Mouse (Mus musculus): ENCODE data around the gene 0610010K14Rik. TPM values are rescaled to one million over a fixed set of nuclear protein-coding genes. Genes with fewer than 3 reads are reported as not detected.

The 0610010K14Rik gene
- polyA plus RNA-seq, 1 experiment from 2014 or later, result 173 TPM

GRCm38 (mm10) chr11:70220731-70221602 is 16.7 kb downstream of the 0610010K14Rik start, which contains the start of gene Slc16a13:
Gene Slc16a13, minus strand, starts transcription at chr11:70221064.
- Histone ChIP-seq H3K36me3 (replicated peaks) (0 out of 2 replicates have a peak, but pooled peaks cover 6% of the 10 kb centered on the region), H3K4me3 (peak within 1 kb of the TSS; percentile 58), H3K9ac (peak within 1 kb of the TSS; percentile 78), H3K4me1 (peaks cover 37% of the 10 kb centered on the region), H3K9me3 (no peaks in the 10 kb centered on the region), H3K27me3 (replicated peaks) (peaks cover 21% of the 10 kb centered on the region), H3K4me2 (peak within 1 kb of the TSS; percentile 88), H3K27ac (peak within 1 kb of the TSS; percentile 89)
- peak; percentile 96 for ATAC-seq (replicated peaks)
- WGBS, result under 1% methylated on average over 28 of the region's 28 CpGs

GRCm38 (mm10) chr11:70220323-70220722 is 17.4 kb downstream of the 0610010K14Rik start:
- 0 out of 2 replicates have a peak, but pooled peaks cover 6% of the 10 kb centered on the region for H3K36me3 ChIP-seq (replicated peaks)
- peak overlapping the region; percentile 88 for H3K4me2 ChIP-seq
- no peak for ATAC-seq (replicated peaks)
- H3K4me3 ChIP-seq, result peak overlapping the region; percentile 58
- under 1% methylated on average over 24 of the region's 24 CpGs for WGBS
- H3K4me1 ChIP-seq, result peaks cover 36% of the 10 kb centered on the region
- peaks cover 21% of the 10 kb centered on the region for H3K27me3 ChIP-seq (replicated peaks)
- peak overlapping the region; percentile 78 for H3K9ac ChIP-seq
- H3K27ac ChIP-seq, result peak overlapping the region; percentile 89
- H3K9me3 ChIP-seq, result no peaks in the 10 kb centered on the region

- Histone ChIP-seq H3K4me2 (peak overlapping the region; percentile 88), H3K27ac (peak overlapping the region; percentile 89), H3K9ac (peak overlapping the region; percentile 78), H3K9me3 (no peaks in the 10 kb centered on the region), H3K4me1 (peaks cover 37% of the 10 kb centered on the region), H3K27me3 (replicated peaks) (peaks cover 24% of the 10 kb centered on the region), H3K4me3 (peak overlapping the region; percentile 58), H3K36me3 (replicated peaks) (0 out of 2 replicates have a peak, but pooled peaks cover 6% of the 10 kb centered on the region)
- ATAC-seq (replicated peaks), result no peak
- 52% methylated on average over 7 of the region's 7 CpGs for WGBS
Observed at GRCm38 (mm10) chr11:70219873-70220272, 17.8 kb downstream of the 0610010K14Rik start.

GRCm38 (mm10) chr11:70218741-70219470 is 18.8 kb downstream of the 0610010K14Rik start:
- WGBS, result 88% methylated on average over 15 of the region's 15 CpGs
- Histone ChIP-seq H3K4me1 (peaks cover 46% of the 10 kb centered on the region), H3K9me3 (no peaks in the 10 kb centered on the region), H3K27ac (no peak overlapping the region), H3K27me3 (replicated peaks) (peaks cover 30% of the 10 kb centered on the region), H3K36me3 (replicated peaks) (0 out of 2 replicates have a peak, but pooled peaks cover 6% of the 10 kb centered on the region), H3K4me2 (peak overlapping the region; percentile 88), H3K4me3 (peak overlapping the region; percentile 58), H3K9ac (no peak overlapping the region)
- no peak for ATAC-seq (replicated peaks)

GRCm38 (mm10) chr11:70218039-70218438 is 19.7 kb downstream of the 0610010K14Rik start:
- no peak overlapping the region for H3K27ac ChIP-seq
- no peak overlapping the region for H3K9ac ChIP-seq
- H3K4me2 ChIP-seq, result no peak overlapping the region
- H3K9me3 ChIP-seq, result no peaks in the 10 kb centered on the region
- WGBS, result 92% methylated on average over 4 of the region's 4 CpGs
- H3K4me3 ChIP-seq, result no peak overlapping the region
- ATAC-seq (replicated peaks), result no peak
- 0 out of 2 replicates have a peak, but pooled peaks cover 6% of the 10 kb centered on the region for H3K36me3 ChIP-seq (replicated peaks)
- H3K27me3 ChIP-seq (replicated peaks), result peaks cover 34% of the 10 kb centered on the region
- peaks cover 54% of the 10 kb centered on the region for H3K4me1 ChIP-seq

- H3K9ac ChIP-seq, result no peak overlapping the region
- peaks cover 38% of the 10 kb centered on the region for H3K27me3 ChIP-seq (replicated peaks)
- H3K27ac ChIP-seq, result no peak overlapping the region
- H3K4me2 ChIP-seq, result no peak overlapping the region
- 0 out of 2 replicates have a peak, but pooled peaks cover 6% of the 10 kb centered on the region for H3K36me3 ChIP-seq (replicated peaks)
- no peaks in the 10 kb centered on the region for H3K9me3 ChIP-seq
- peaks cover 48% of the 10 kb centered on the region for H3K4me1 ChIP-seq
- 48% methylated on average over 3 of the region's 3 CpGs for WGBS
- no peak overlapping the region for H3K4me3 ChIP-seq
- no peak for ATAC-seq (replicated peaks)
Observed at GRCm38 (mm10) chr11:70216103-70216502, 21.6 kb downstream of the 0610010K14Rik start.

GRCm38 (mm10) chr11:70215301-70215700 is 22.4 kb downstream of the 0610010K14Rik start:
- Histone ChIP-seq H3K27ac (no peak overlapping the region), H3K4me2 (peak overlapping the region; percentile 59; the same call in 1 of the 2 replicates), H3K4me1 (peaks cover 47% of the 10 kb centered on the region), H3K9me3 (no peaks in the 10 kb centered on the region), H3K4me3 (no peak overlapping the region), H3K27me3 (replicated peaks) (peaks cover 38% of the 10 kb centered on the region), H3K36me3 (replicated peaks) (0 out of 2 replicates have a peak, but pooled peaks cover 6% of the 10 kb centered on the region), H3K9ac (no peak overlapping the region)
- 8% methylated on average over 22 of the region's 22 CpGs for WGBS
- no peak for ATAC-seq (replicated peaks)

- Histone ChIP-seq H3K4me2 (peak overlapping the region; percentile 59), H3K27me3 (replicated peaks) (peaks cover 38% of the 10 kb centered on the region), H3K9ac (no peak overlapping the region), H3K27ac (no peak overlapping the region), H3K9me3 (no peaks in the 10 kb centered on the region), H3K4me1 (peaks cover 43% of the 10 kb centered on the region), H3K4me3 (peak overlapping the region; percentile 33), H3K36me3 (replicated peaks) (0 out of 2 replicates have a peak, but pooled peaks cover 6% of the 10 kb centered on the region)
- no peak for ATAC-seq (replicated peaks)
- 5% methylated on average over 18 of the region's 18 CpGs for WGBS
Observed at GRCm38 (mm10) chr11:70214856-70215209, 22.9 kb downstream of the 0610010K14Rik start.

- Histone ChIP-seq H3K4me1 (peaks cover 37% of the 10 kb centered on the region), H3K9ac (peak overlapping the region; percentile 27), H3K36me3 (replicated peaks) (0 out of 2 replicates have a peak, but pooled peaks cover 6% of the 10 kb centered on the region), H3K9me3 (no peaks in the 10 kb centered on the region), H3K27ac (no peak overlapping the region), H3K4me2 (peak overlapping the region; percentile 59), H3K4me3 (peak overlapping the region; percentile 33), H3K27me3 (replicated peaks) (peaks cover 38% of the 10 kb centered on the region)
- WGBS, result under 1% methylated on average over 46 of the region's 46 CpGs
- ATAC-seq (replicated peaks), result peak; percentile 55
Observed at GRCm38 (mm10) chr11:70214191-70214855, 23.4 kb downstream of the 0610010K14Rik start.

- Histone ChIP-seq H3K4me3 (peak overlapping the region; percentile 33), H3K27me3 (replicated peaks) (peaks cover 38% of the 10 kb centered on the region), H3K36me3 (replicated peaks) (0 out of 2 replicates have a peak, but pooled peaks cover 6% of the 10 kb centered on the region), H3K9ac (peak overlapping the region; percentile 27), H3K4me1 (peaks cover 32% of the 10 kb centered on the region), H3K9me3 (no peaks in the 10 kb centered on the region), H3K4me2 (peak overlapping the region; percentile 59), H3K27ac (no peak overlapping the region)
- ATAC-seq (replicated peaks), result peak; percentile 41; the same call in 1 of the 2 replicates
- WGBS, result 6% methylated on average over 24 of the region's 26 CpGs
Observed at GRCm38 (mm10) chr11:70213736-70214135, 24.0 kb downstream of the 0610010K14Rik start.

- H3K27ac ChIP-seq, result no peak overlapping the region
- H3K9ac ChIP-seq, result no peak overlapping the region
- no peak overlapping the region for H3K4me3 ChIP-seq
- peaks cover 38% of the 10 kb centered on the region for H3K27me3 ChIP-seq (replicated peaks)
- 0 out of 2 replicates have a peak, but pooled peaks cover 6% of the 10 kb centered on the region for H3K36me3 ChIP-seq (replicated peaks)
- H3K9me3 ChIP-seq, result no peaks in the 10 kb centered on the region
- ATAC-seq (replicated peaks), result no peak
- peak overlapping the region; percentile 59; the same call in 1 of the 2 replicates for H3K4me2 ChIP-seq
- H3K4me1 ChIP-seq, result peaks cover 26% of the 10 kb centered on the region
- WGBS, result 15% methylated on average over 9 of the region's 9 CpGs
Observed at GRCm38 (mm10) chr11:70212896-70213295, 24.8 kb downstream of the 0610010K14Rik start.
